Comparison of ENCODE assay signal across 21 mouse cellular contexts in genomic region chr6:113655475-113655874, GRCm38 (mm10). TPM values are rescaled to one million over a fixed set of nuclear protein-coding genes. Genes with fewer than 3 reads are reported as not detected.
"Had no signal": no experiment of that assay in that cellular context is flagged by ENCODE, and none has a peak within 500 bp of the region (broad histone marks: within the 10 kb centered on the region; RNA-seq: fewer than 3 reads in every experiment).

No protein-coding gene starts in this region.

- H3K9me3 ChIP-seq: intestine, embryonic 15.5 days; kidney, embryonic 15.5 days; liver, embryonic 13.5 days; megakaryocyte, embryonic 14.5 days; midbrain, embryonic 10.5 days; midbrain, embryonic 13.5 days had no signal

- H3K27ac ChIP-seq: intestine, embryonic 15.5 days; kidney, embryonic 15.5 days; left cerebral cortex, adult 2 months; liver, embryonic 13.5 days; midbrain, embryonic 10.5 days; midbrain, embryonic 13.5 days had no signal

- DNase-seq: kidney, adult 18-20 months; layer of hippocampus, postnatal 36 days; liver, embryonic 13.5 days; lung, embryonic 14.5 days; thymus, adult 18-20 months; thymus, postnatal 36 days had no signal

- H3K4me3 ChIP-seq: intestine, embryonic 15.5 days; kidney, embryonic 15.5 days; left cerebral cortex, adult 2 months; liver, embryonic 13.5 days; midbrain, embryonic 10.5 days; midbrain, embryonic 13.5 days; myocyte had no signal

- ATAC-seq: intestine, embryonic 15.5 days; lung, postnatal 0 days; midbrain, embryonic 13.5 days; midbrain, embryonic 16.5 days had no signal

- H3K27me3 ChIP-seq: intestine, embryonic 15.5 days; kidney, embryonic 15.5 days; liver, embryonic 13.5 days; midbrain, embryonic 13.5 days had no signal

- H3K36me3 ChIP-seq: intestine, embryonic 15.5 days; kidney, embryonic 15.5 days; liver, embryonic 13.5 days; midbrain, embryonic 10.5 days; midbrain, embryonic 13.5 days had no signal

- H3K4me1 ChIP-seq: midbrain, embryonic 10.5 days; midbrain, embryonic 13.5 days had no signal

- H3K4me2 ChIP-seq: intestine, embryonic 15.5 days; kidney, embryonic 15.5 days; liver, embryonic 13.5 days; lung, embryonic 14.5 days; midbrain, embryonic 13.5 days had no signal

- H3K9ac ChIP-seq: intestine, embryonic 15.5 days; kidney, embryonic 15.5 days; liver, embryonic 13.5 days; lung, embryonic 14.5 days; midbrain, embryonic 13.5 days had no signal

RNA-seq across cellular contexts. Expression of gene Fancd2os, which starts 55.0 kb away (rescaled TPM):
- total RNA-seq: left cerebral cortex, adult 2 months; left cerebral cortex, postnatal 10 days; monocyte, adult 5-6 weeks had no signal
- polyA plus RNA-seq: intestine, embryonic 15.5 days; liver, embryonic 16.5 days; lung, postnatal 0 days; midbrain, embryonic 13.5 days; midbrain, embryonic 16.5 days; neural tube, embryonic 11.5 days; neural tube, embryonic 14.5 days; urinary bladder, adult 2 months had no signal
